Mouse (Mus musculus): ENCODE results near the gene Pigr. TPM values are rescaled to one million over a fixed set of nuclear protein-coding genes. Genes with fewer than 3 reads are reported as not detected.

Gene Pigr
- polyA plus RNA-seq (2015; fragmentation: Nextera tagmentation; extraction: Ambion mirVana), result 0.46 TPM in 1 of 2 replicates, not detected in the other

DNA sequence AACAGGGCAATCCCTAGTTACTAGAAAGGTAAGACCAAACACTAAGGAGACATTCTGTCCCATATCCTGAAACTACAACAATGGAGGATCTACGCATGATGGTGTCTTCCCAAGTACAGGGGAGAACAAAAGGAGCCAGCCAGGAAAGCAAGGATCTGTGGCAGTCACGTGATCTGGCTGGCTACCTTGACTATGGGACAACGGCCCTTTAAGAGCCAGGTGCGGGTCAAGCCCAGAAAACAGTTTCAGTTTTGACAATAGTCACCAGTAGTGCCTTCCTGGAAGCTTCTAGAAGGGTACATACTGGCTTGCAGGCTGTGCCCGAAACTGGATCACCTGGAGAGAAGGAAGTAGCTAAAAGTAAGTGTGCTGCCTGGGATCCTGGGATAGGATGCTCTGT is at the start of gene Pigr:
Gene Pigr (plus strand): TSS at position 237 of the 400 bp plus-strand sequence.
- Histone ChIP-seq H3K27me3 (ENCODE audit: control insufficient read depth, insufficient read depth, low read length) (no peaks in the 10 kb centered on the region), H3K9me3 (replicated peaks; ENCODE audit: control insufficient read depth, low read length) (no peaks in the 10 kb centered on the region), H3K4me2 (ENCODE audit: low read depth, low read length) (no peak within 1 kb of the TSS), H3K36me3 (ENCODE audit: control insufficient read depth, insufficient read depth) (no peaks in the 10 kb centered on the region), H3K4me3 (ENCODE audit: low read length) (no peak within 1 kb of the TSS), H3K4me1 (ENCODE audit: control insufficient read depth, insufficient read depth, low read length) (peaks cover 5% of the 10 kb centered on the region), H3K27ac (ENCODE audit: low read length) (no peak within 1 kb of the TSS), H3K9ac (ENCODE audit: low read length) (no peak within 1 kb of the TSS)
- no peak for ATAC-seq (replicated peaks; ENCODE audit: extremely low read depth, insufficient read depth, low FRiP score)
- 87% methylated on average over 5 of the region's 5 CpGs for WGBS

DNA sequence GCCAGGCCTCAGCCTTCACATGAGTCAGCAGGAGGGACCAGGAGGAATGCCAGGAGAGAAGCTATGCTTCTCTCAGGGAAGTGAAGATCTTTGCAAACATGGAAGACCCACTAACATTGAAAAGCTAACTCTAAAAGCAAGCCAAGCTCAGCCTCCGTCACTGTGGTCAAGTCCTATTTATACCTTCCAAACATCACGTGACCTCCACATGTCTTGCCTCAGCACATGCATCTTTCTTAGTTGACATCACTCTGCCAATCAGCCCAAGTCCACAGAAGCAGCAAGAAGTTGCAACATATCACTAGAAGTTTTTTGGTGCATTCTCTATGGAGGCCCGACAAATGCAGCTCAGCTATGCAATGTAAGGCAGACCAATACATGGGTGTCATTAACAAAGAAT is 46.6 kb upstream of the Pigr start:
- no peaks in the 10 kb centered on the region for H3K9me3 ChIP-seq (replicated peaks; ENCODE audit: control insufficient read depth, low read length)
- 65% methylated on average over 3 of the region's 3 CpGs for WGBS
- H3K4me1 ChIP-seq (ENCODE audit: control insufficient read depth, insufficient read depth, low read length), result peaks cover 4% of the 10 kb centered on the region; the same call in 1 of the 2 replicates
- no peak overlapping the region for H3K9ac ChIP-seq (ENCODE audit: low read length)
- no peaks in the 10 kb centered on the region for H3K27me3 ChIP-seq (ENCODE audit: control insufficient read depth, insufficient read depth, low read length)
- no peak overlapping the region for H3K27ac ChIP-seq (ENCODE audit: low read length)
- no peak overlapping the region for H3K4me3 ChIP-seq (ENCODE audit: low read length)
- no peak overlapping the region for H3K4me2 ChIP-seq (ENCODE audit: low read depth, low read length)
- ATAC-seq (replicated peaks; ENCODE audit: extremely low read depth, insufficient read depth, low FRiP score), result no peak
- H3K36me3 ChIP-seq (ENCODE audit: control insufficient read depth, insufficient read depth), result no peaks in the 10 kb centered on the region

DNA sequence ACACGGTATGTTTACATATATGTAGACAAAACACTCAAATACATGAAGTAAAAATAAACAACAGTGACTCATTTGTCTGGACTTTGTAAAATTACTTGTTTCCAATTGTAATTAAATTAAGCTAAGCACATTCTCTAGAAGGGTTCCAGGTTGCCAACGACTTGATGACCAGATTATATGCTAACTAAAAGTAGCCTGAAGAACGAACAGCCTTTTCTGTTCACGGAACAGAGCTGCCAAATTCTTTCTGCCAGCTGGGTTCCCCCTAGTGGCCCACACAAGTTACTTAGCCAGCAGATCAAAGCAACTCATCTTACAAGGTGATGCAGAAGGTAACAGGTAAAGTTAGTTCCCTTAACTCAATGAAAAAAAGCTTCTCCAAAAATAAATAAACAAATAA is 42.4 kb upstream of the Pigr start:
- no peaks in the 10 kb centered on the region for H3K9me3 ChIP-seq (replicated peaks; ENCODE audit: control insufficient read depth, low read length)
- no peak for ATAC-seq (replicated peaks; ENCODE audit: extremely low read depth, insufficient read depth, low FRiP score)
- peaks cover 4% of the 10 kb centered on the region; the same call in 1 of the 2 replicates for H3K4me1 ChIP-seq (ENCODE audit: control insufficient read depth, insufficient read depth, low read length)
- H3K4me2 ChIP-seq (ENCODE audit: low read depth, low read length), result no peak overlapping the region
- H3K9ac ChIP-seq (ENCODE audit: low read length), result no peak overlapping the region
- H3K36me3 ChIP-seq (ENCODE audit: control insufficient read depth, insufficient read depth), result no peaks in the 10 kb centered on the region
- no peak overlapping the region for H3K4me3 ChIP-seq (ENCODE audit: low read length)
- WGBS, result 22% methylated on average over 4 of the region's 4 CpGs
- no peak overlapping the region for H3K27ac ChIP-seq (ENCODE audit: low read length)
- H3K27me3 ChIP-seq (ENCODE audit: control insufficient read depth, insufficient read depth, low read length), result no peaks in the 10 kb centered on the region; the same call in 1 of the 2 replicates

DNA sequence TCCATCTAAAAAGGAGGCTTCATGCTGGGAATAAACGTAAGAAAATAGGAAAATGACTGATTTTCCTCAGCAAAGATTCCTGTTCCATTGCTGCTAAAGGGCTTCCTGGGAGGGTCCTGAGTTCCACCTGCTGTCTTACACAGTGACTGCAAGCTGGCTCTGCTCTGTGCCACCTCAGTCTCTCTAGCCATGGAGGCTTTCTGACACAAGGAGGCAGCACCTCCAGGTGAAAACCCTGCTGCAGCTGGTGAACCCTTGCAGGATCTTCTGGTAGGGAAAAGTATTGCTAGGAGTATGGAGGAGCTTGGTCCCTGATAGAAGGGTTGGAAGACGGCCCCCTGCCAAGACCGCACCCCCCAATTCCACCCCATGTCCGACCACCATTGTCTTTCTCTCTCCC is 39.5 kb upstream of the Pigr start:
- H3K4me3 ChIP-seq (ENCODE audit: low read length), result no peak overlapping the region
- no peak overlapping the region for H3K9ac ChIP-seq (ENCODE audit: low read length)
- H3K4me1 ChIP-seq (ENCODE audit: control insufficient read depth, insufficient read depth, low read length), result peaks cover 4% of the 10 kb centered on the region; the same call in 1 of the 2 replicates
- H3K9me3 ChIP-seq (replicated peaks; ENCODE audit: control insufficient read depth, low read length), result 0 out of 2 replicates have a peak, but pooled peaks cover under 1% of the 10 kb centered on the region
- no peaks in the 10 kb centered on the region; the same call in 1 of the 2 replicates for H3K27me3 ChIP-seq (ENCODE audit: control insufficient read depth, insufficient read depth, low read length)
- WGBS, result 40% methylated on average over 4 of the region's 4 CpGs
- no peaks in the 10 kb centered on the region for H3K36me3 ChIP-seq (ENCODE audit: control insufficient read depth, insufficient read depth)
- H3K4me2 ChIP-seq (ENCODE audit: low read depth, low read length), result no peak overlapping the region
- no peak for ATAC-seq (replicated peaks; ENCODE audit: extremely low read depth, insufficient read depth, low FRiP score)
- no peak overlapping the region for H3K27ac ChIP-seq (ENCODE audit: low read length)

DNA sequence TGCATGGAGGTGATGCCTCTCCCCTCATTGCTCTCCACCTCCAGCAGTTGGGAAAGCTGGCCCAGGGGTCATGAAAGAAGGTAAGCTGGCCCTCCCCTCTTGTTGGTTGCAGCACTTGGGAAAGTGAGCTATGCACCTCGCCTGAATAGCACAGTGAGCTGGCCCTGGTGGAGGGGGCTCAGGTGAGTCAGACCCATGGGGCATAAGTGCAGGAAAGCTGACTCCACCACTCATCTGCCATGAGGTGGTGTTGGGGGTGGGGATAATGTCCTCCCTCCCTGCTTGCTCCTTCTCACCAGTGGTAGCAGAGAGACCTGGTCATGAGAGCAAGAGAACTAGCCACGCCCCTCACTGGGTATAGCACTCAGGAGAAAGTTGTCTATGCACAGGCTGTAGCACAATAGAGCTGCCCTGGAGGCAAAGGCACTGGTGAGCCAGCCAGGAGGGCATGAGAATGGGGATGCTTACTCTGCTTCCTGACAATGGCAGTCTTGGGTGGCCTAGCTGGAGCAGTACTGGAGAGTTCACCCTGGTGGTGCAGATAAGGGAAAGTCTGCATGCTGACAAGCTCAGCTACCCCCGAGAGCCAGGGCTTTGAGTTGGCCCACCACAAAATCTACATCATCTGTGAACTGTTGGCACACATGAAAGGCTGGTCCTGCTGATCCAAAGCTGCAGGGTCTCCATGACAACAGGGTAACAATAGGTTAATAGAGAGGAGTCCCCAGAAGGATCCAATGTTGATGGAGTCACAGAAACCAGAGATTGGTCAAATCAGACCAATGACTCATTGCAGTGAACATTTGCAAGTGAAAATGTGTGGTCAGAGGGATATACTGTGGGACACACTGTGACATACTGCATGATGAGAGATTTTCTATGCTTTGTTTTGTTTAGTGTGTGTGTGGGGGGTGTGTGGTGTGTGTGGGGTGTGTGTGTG is 36.7 kb upstream of the Pigr start:
- H3K27me3 ChIP-seq (ENCODE audit: control insufficient read depth, insufficient read depth, low read length), result no peaks in the 10 kb centered on the region; the same call in 1 of the 2 replicates
- H3K9me3 ChIP-seq (replicated peaks; ENCODE audit: control insufficient read depth, low read length), result peaks cover 4% of the 10 kb centered on the region; the same call in 1 of the 2 replicates
- no peak for ATAC-seq (replicated peaks; ENCODE audit: extremely low read depth, insufficient read depth, low FRiP score)

DNA sequence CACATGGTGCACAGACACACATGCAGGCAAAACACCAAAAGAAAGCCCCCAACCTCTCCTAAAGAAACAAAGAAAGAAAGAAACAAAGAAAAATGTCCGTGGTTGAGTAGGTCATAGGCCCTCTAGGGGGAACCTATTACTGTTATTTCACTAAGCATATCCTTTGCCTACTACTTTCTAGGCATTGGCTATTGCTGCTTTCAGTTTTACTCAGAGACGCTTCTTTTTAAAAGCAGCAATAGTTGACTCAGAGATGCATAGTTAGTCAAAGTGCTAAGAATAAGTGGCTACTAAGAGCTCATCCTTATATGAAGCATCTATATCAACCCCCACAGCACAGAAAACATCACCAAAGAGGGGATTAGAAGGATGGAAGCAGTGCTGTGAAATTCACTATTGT is 31.2 kb upstream of the Pigr start:
- Histone ChIP-seq H3K4me2 (ENCODE audit: low read depth, low read length) (no peak overlapping the region), H3K9ac (ENCODE audit: low read length) (no peak overlapping the region), H3K27me3 (ENCODE audit: control insufficient read depth, insufficient read depth, low read length) (no peaks in the 10 kb centered on the region), H3K36me3 (ENCODE audit: control insufficient read depth, insufficient read depth) (no peaks in the 10 kb centered on the region), H3K27ac (ENCODE audit: low read length) (no peak overlapping the region), H3K4me1 (ENCODE audit: control insufficient read depth, insufficient read depth, low read length) (0 out of 2 replicates have a peak, but pooled peaks cover 3% of the 10 kb centered on the region), H3K4me3 (ENCODE audit: low read length) (no peak overlapping the region), H3K9me3 (replicated peaks; ENCODE audit: control insufficient read depth, low read length) (peaks cover 4% of the 10 kb centered on the region; the same call in 1 of the 2 replicates)
- no peak for ATAC-seq (replicated peaks; ENCODE audit: extremely low read depth, insufficient read depth, low FRiP score)
- WGBS, result 72% methylated on average over 2 of the region's 2 CpGs

More for the DNA sequence above, 36.7 kb upstream of the Pigr start:
- Histone ChIP-seq H3K4me2 (ENCODE audit: low read depth, low read length) (no peak overlapping the region), H3K4me1 (ENCODE audit: control insufficient read depth, insufficient read depth, low read length) (no peaks in the 10 kb centered on the region), H3K9ac (ENCODE audit: low read length) (no peak overlapping the region), H3K27ac (ENCODE audit: low read length) (no peak overlapping the region), H3K36me3 (ENCODE audit: control insufficient read depth, insufficient read depth) (no peaks in the 10 kb centered on the region), H3K4me3 (ENCODE audit: low read length) (no peak overlapping the region)
- WGBS, result 61% methylated on average over 3 of the region's 3 CpGs

DNA sequence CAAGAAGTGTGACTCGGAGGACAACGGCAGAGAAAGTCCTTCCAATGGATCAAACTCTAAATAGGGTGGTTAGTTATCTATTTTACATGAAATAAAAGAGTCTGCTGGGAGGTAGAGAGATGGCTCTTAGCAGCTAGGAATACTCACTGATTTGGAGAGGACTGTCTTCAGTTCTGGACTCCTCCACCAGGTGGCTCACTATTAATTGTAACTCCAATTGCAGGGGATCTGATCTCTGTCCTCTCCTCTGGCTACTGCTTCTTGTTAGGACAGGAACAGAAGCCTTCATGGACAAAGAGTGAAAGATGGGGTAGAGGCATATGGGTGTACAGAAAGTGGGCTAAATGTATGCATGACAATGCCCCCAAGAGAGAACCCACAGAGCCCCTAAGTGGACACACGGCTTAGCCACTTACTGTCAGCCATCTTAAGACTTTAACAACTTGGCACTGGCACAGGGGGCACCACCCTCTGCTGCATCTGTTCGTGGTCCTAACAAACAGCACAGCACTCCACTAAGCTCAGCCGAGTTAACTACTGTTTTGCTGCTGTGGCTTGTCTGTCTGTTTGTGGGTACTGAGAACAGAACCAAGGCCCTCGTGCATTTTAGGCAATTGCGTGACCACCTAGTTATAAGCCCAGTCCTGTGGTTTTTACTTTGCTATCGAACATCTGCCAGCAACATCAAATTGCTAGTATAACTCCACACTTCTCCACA is 29.4 kb upstream of the Pigr start:
- 0 out of 2 replicates have a peak, but pooled peaks cover 3% of the 10 kb centered on the region for H3K4me1 ChIP-seq (ENCODE audit: control insufficient read depth, insufficient read depth, low read length)
- no peak overlapping the region for H3K4me3 ChIP-seq (ENCODE audit: low read length)
- no peak overlapping the region for H3K4me2 ChIP-seq (ENCODE audit: low read depth, low read length)
- no peaks in the 10 kb centered on the region for H3K27me3 ChIP-seq (ENCODE audit: control insufficient read depth, insufficient read depth, low read length)
- 75% methylated on average over 8 of the region's 8 CpGs for WGBS
- H3K9ac ChIP-seq (ENCODE audit: low read length), result no peak overlapping the region
- no peak for ATAC-seq (replicated peaks; ENCODE audit: extremely low read depth, insufficient read depth, low FRiP score)
- no peaks in the 10 kb centered on the region for H3K36me3 ChIP-seq (ENCODE audit: control insufficient read depth, insufficient read depth)
- H3K9me3 ChIP-seq (replicated peaks; ENCODE audit: control insufficient read depth, low read length), result peaks cover 2% of the 10 kb centered on the region; the same call in 1 of the 2 replicates
- no peak overlapping the region for H3K27ac ChIP-seq (ENCODE audit: low read length)

DNA sequence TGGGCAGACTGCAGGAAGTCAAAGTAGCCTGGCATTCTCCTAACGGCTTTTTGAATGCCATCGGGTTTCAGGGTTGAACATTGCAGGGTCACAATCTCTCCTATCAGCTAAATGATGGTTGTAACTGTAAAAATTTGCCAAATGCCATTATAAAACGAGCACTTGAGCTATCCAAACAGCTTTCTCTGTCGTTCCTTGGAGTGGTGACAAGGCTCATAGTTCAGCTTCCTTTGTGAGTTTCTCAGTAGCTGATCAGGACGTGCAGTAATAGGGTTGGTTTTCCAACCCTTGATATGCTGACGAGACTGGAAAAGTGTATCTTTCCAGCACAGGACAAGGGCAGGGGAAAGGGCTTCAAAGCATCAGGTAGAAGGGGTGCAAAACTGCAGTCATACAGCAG is 28.4 kb upstream of the Pigr start:
- H3K9ac ChIP-seq (ENCODE audit: low read length), result no peak overlapping the region
- no peak for ATAC-seq (replicated peaks; ENCODE audit: extremely low read depth, insufficient read depth, low FRiP score)
- WGBS, result 45% methylated on average over 6 of the region's 6 CpGs

More for the DNA sequence above, 28.4 kb upstream of the Pigr start:
- H3K27ac ChIP-seq (ENCODE audit: low read length), result no peak overlapping the region
- H3K36me3 ChIP-seq (ENCODE audit: control insufficient read depth, insufficient read depth), result no peaks in the 10 kb centered on the region
- H3K4me1 ChIP-seq (ENCODE audit: control insufficient read depth, insufficient read depth, low read length), result 0 out of 2 replicates have a peak, but pooled peaks cover 3% of the 10 kb centered on the region
- H3K27me3 ChIP-seq (ENCODE audit: control insufficient read depth, insufficient read depth, low read length), result peaks cover 3% of the 10 kb centered on the region; the same call in 1 of the 2 replicates
- no peak overlapping the region for H3K4me3 ChIP-seq (ENCODE audit: low read length)
- no peak overlapping the region for H3K4me2 ChIP-seq (ENCODE audit: low read depth, low read length)
- no peaks in the 10 kb centered on the region for H3K9me3 ChIP-seq (replicated peaks; ENCODE audit: control insufficient read depth, low read length)
